16 mouse cellular contexts compared by ENCODE assay signal in the genomic region with DNA sequence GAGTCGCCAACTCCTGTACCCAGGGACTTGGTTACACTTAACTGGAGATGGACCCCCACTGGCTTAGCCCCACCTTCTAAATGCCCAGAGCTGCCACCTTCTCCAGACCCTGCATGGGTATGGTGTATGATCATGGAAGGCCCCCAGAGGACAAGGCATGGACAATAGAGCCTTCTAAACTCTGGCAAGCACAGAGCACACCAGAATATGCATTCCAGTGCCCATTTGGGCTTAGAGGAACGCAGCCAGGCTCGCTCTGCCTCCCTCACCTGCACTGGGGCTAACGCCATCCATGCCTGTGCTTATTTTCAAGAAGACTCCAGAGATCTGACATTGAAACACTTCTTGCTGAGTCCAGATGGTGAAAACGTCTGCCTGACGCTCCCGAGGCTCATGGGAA. TPM values are rescaled to one million over a fixed set of nuclear protein-coding genes. Genes with fewer than 3 reads are reported as not detected.
"Had no signal": no experiment of that assay in that cellular context is flagged by ENCODE, and none has a peak within 500 bp of the region (broad histone marks: within the 10 kb centered on the region; RNA-seq: fewer than 3 reads in every experiment).

No protein-coding gene starts in this region.

- H3K36me3 ChIP-seq: limb, embryonic 13.5 days; midbrain, embryonic 13.5 days; neural tube, embryonic 15.5 days; stomach, embryonic 15.5 days had no signal

- H3K9me3 ChIP-seq: midbrain, embryonic 13.5 days; neural tube, embryonic 15.5 days; stomach, embryonic 15.5 days had no signal

- H3K4me3 ChIP-seq: layer of hippocampus, adult 2 months; left cerebral cortex, adult 2 months; limb, embryonic 13.5 days; midbrain, embryonic 13.5 days; myocyte; neural tube, embryonic 15.5 days; stomach, embryonic 15.5 days had no signal

- H3K4me1 ChIP-seq: midbrain, embryonic 13.5 days; neural tube, embryonic 15.5 days had no signal

- DNase-seq: kidney, adult 9 months; kidney, postnatal 10 days; kidney, postnatal 4 days; lung, adult 18-20 months; thymus, adult 2 months; thymus, postnatal 36 days had no signal

- H3K27ac ChIP-seq: left cerebral cortex, adult 2 months; limb, embryonic 13.5 days; liver, embryonic 14.5 days; midbrain, embryonic 13.5 days; neural tube, embryonic 15.5 days; stomach, embryonic 15.5 days had no signal

- H3K27me3 ChIP-seq: limb, embryonic 13.5 days; midbrain, embryonic 13.5 days; neural tube, embryonic 15.5 days; stomach, embryonic 15.5 days had no signal

RNA-seq across cellular contexts. Expression of gene Gm973, which starts 50.2 kb away (rescaled TPM):
- polyA plus RNA-seq: liver, adult 2 months; myocyte; spleen, adult 2 months had no signal
